Mouse (Mus musculus) E14TG2a.4 (cell line): Measurements from ENCODE around the gene Nav3.

Experiments used
- CTCF ChIP-seq: conservative IDR thresholded peaks from 2 replicates; pipeline ENCODE4 v1.5.1; 2014; ENCODE audit warnings: low read length
- NANOG ChIP-seq: IDR thresholded peaks from 2 replicates; pipeline ENCODE4 v1.6.1; 2014; ENCODE audit warnings: borderline replicate concordance, low read length, mixed read lengths
- POU5F1 ChIP-seq: IDR thresholded peaks from 2 replicates; pipeline ENCODE4 v1.6.1; 2014; ENCODE audit warnings: low read length, borderline replicate concordance

GRCm38 (mm10) chr10:110455838-110456493, at the start of gene Nav3:
- TF ChIP-seq CTCF (no peak), POU5F1 (no peak), NANOG (no peak)
